Mouse (Mus musculus): Measurements from ENCODE around the gene Hepacam2. TPM values are rescaled to one million over a fixed set of nuclear protein-coding genes. Genes with fewer than 3 reads are reported as not detected.

The Hepacam2 gene
- polyA plus RNA-seq (2015; fragmentation: Illumina TruSeq; extraction: RNeasy Lipid Tissue Mini Kit (QIAGEN cat#74804); ENCODE audit: insufficient read depth, low read depth, low replicate concordance), result 6.2 TPM

GRCm38 (mm10) chr6:3498162-3498848 is at the start of gene Hepacam2, which contains the start of gene Vps50:
Gene Hepacam2, minus strand, starts transcription at chr6:3498298.
Gene Vps50, plus strand, starts transcription at chr6:3498382.

Other genes starting within 250 kb of the Hepacam2 start
- 8.9 TPM for gene Samd9l, start 98.7 kb downstream of the Hepacam2 start, polyA plus RNA-seq (2015; fragmentation: Illumina TruSeq; extraction: RNeasy Lipid Tissue Mini Kit (QIAGEN cat#74804); ENCODE audit: insufficient read depth, low read depth, low replicate concordance)
- 5.0 TPM for gene Vps50, start 84 bp upstream of the Hepacam2 start, polyA plus RNA-seq (2015; fragmentation: Illumina TruSeq; extraction: RNeasy Lipid Tissue Mini Kit (QIAGEN cat#74804); ENCODE audit: insufficient read depth, low read depth, low replicate concordance)

All from pancreas, adult 10 weeks (tissue).